Mouse (Mus musculus) brain, embryonic 14.5 days (tissue): ENCODE results near the gene Tmem120b.

Source experiments
- CTCF ChIP-seq: fragments of 200-500 bp; IDR thresholded peaks from 2 replicates; pipeline ENCODE4 v1.5.1; 2012; ENCODE audit warnings: inconsistent platforms, mild to moderate bottlenecking, moderate library complexity, borderline replicate concordance; ENCODE audit not compliant: insufficient read depth, insufficient read length; ENCODE audit errors: extremely low read depth
- POLR2A ChIP-seq: fragments of 200-500 bp; IDR thresholded peaks from 2 replicates; pipeline ENCODE4 v1.6.1; 2012; ENCODE audit warnings: mild to moderate bottlenecking, inconsistent platforms, borderline replicate concordance; ENCODE audit not compliant: poor library complexity, insufficient read depth, insufficient read length, severe bottlenecking; ENCODE audit errors: extremely low read depth

GRCm38 (mm10) chr5:123151707-123152362 lies 83.6 kb downstream of the Tmem120b start:
- TF ChIP-seq CTCF (no peak), POLR2A (no peak)
